In the genomic region with DNA sequence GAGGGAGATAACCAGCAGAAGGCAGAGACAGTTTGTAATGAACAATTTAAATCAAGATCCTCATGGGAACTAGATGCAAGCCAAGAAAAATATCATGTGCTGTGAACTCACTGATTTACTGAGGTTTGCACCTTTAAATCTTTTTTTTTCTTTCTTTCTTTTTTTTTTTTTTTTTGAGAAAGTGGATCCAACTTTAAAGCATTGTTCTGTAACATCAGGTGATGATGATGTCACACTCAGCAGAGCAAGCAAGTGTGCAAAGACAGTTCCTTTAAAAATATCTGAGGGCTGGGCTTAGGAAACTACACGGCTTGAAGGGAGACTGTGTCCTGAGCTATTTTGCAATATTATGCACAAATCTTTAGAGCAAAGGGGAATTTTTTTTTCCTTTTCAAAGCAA, we compare ENCODE assay signal across 10 mouse cellular contexts.
DNase-seq lines count a peak whose midpoint lies in the region; ATAC-seq lines count a peak whose summit lies in the region.
"Had no signal": no experiment of that assay in that cellular context is flagged by ENCODE, and none has a peak within 500 bp of the region (broad histone marks: within the 10 kb centered on the region; RNA-seq: fewer than 3 reads in every experiment).

No protein-coding gene starts in this region.

- peak overlapping the region; percentile 12; the same call in 1 of the 2 replicates for H3K4me2 ChIP-seq in lung, embryonic 15.5 days
- peak overlapping the region; percentile 32 for H3K4me2 ChIP-seq in intestine, embryonic 15.5 days (replicated peaks)
- H3K4me2 ChIP-seq: liver, embryonic 15.5 days had no signal

- H3K9me3 ChIP-seq in lung, embryonic 15.5 days = no peaks in the 10 kb centered on the region
- H3K9me3 ChIP-seq in intestine, embryonic 15.5 days = no peaks in the 10 kb centered on the region
- H3K9me3 ChIP-seq: liver, embryonic 15.5 days had no signal

- H3K9ac ChIP-seq in lung, embryonic 15.5 days = no peak overlapping the region
- no peak overlapping the region for H3K9ac ChIP-seq in intestine, embryonic 15.5 days
- H3K9ac ChIP-seq: liver, embryonic 15.5 days had no signal

- no peak for ATAC-seq in lung, embryonic 15.5 days (ENCODE audit: borderline replicate concordance, extremely low read depth, low FRiP score, low TSS enrichment)
- no peak for ATAC-seq in intestine, embryonic 15.5 days
- ATAC-seq: Patski had no signal

- 17% methylated on average over 1 of the region's 1 CpGs for WGBS in lung, embryonic 15.5 days
- WGBS in intestine, embryonic 15.5 days = 6% methylated on average over 1 of the region's 1 CpGs

- no peaks in the 10 kb centered on the region for H3K27me3 ChIP-seq in lung, embryonic 15.5 days
- H3K27me3 ChIP-seq in intestine, embryonic 15.5 days (replicated peaks) = no peaks in the 10 kb centered on the region
- H3K27me3 ChIP-seq: liver, embryonic 15.5 days; Patski had no signal

- no peak for DNase-seq in lung, postnatal 25 days (ENCODE audit: low spot score)
- DNase-seq in fibroblast of lung, adult 2 months (ENCODE audit: low read depth) = peak; percentile 24
- DNase-seq in skeletal muscle tissue, adult 2 months (ENCODE audit: low read depth, low spot score) = peak; percentile 4
- DNase-seq in spleen, postnatal 4 days (ENCODE audit: low spot score in 2 of 2) = no peak
- DNase-seq in lung, adult 18-20 months = no peak
- DNase-seq in layer of hippocampus, adult 8-10 months (ENCODE audit: low spot score in 2 of 2) = no peak

- H3K4me1 ChIP-seq in lung, embryonic 15.5 days = peaks cover 17% of the 10 kb centered on the region
- H3K4me1 ChIP-seq in intestine, embryonic 15.5 days (replicated peaks) = peaks cover 4% of the 10 kb centered on the region; the same call in 1 of the 2 replicates
- H3K4me1 ChIP-seq: liver, embryonic 15.5 days had no signal

- H3K27ac ChIP-seq in lung, embryonic 15.5 days = no peak overlapping the region
- 0 out of 2 replicates have a peak overlapping the region, but pooled peaks have one; percentile 32 for H3K27ac ChIP-seq in intestine, embryonic 15.5 days
- H3K27ac ChIP-seq: liver, embryonic 15.5 days had no signal

- no peaks in the 10 kb centered on the region for H3K36me3 ChIP-seq in lung, embryonic 15.5 days
- no peaks in the 10 kb centered on the region for H3K36me3 ChIP-seq in intestine, embryonic 15.5 days
- H3K36me3 ChIP-seq: liver, embryonic 15.5 days had no signal

- H3K4me3 ChIP-seq in lung, embryonic 15.5 days = no peak overlapping the region
- H3K4me3 ChIP-seq in intestine, embryonic 15.5 days (replicated peaks) = no peak overlapping the region
- H3K4me3 ChIP-seq: liver, embryonic 15.5 days had no signal

Comparison
In these comparisons a context has a peak if more than half of its experiments do, and no peak if none do; other contexts are left out.
1. DNase-seq: peak in fibroblast of lung, adult 2 months (single experiment) and skeletal muscle tissue, adult 2 months (single experiment); none in lung, postnatal 25 days (single experiment), spleen, postnatal 4 days (0 of 2), lung, adult 18-20 months (0 of 2) and layer of hippocampus, adult 8-10 months (0 of 2).